Comparison of ENCODE assay signal across 12 mouse cellular contexts in genomic region chr2:130613091-130613490, GRCm38 (mm10). TPM values are rescaled to one million over a fixed set of nuclear protein-coding genes. Genes with fewer than 3 reads are reported as not detected.
DNase-seq lines count a peak whose midpoint lies in the region; ATAC-seq and TF ChIP-seq lines count a peak whose summit lies in the region.
"Had no signal": no experiment of that assay in that cellular context is flagged by ENCODE, and none has a peak within 500 bp of the region (broad histone marks: within the 10 kb centered on the region; RNA-seq: fewer than 3 reads in every experiment).

No protein-coding gene starts in this region.

- H3K36me3 ChIP-seq in limb, embryonic 10.5 days: peaks cover 70% of the 10 kb centered on the region

- DNase-seq in adrenal gland, postnatal 10 days: peak; percentile 44
- DNase-seq in adrenal gland, postnatal 4 days (ENCODE audit: low spot score in 2 of 2): no peak
- no peak for DNase-seq in layer of hippocampus, adult 2 months (ENCODE audit: low spot score in 2 of 2)
- no peak for DNase-seq in layer of hippocampus, postnatal 14 days (ENCODE audit: low spot score in 2 of 2)
- peak; percentile 16 for DNase-seq in c-Kit-positive CD71-positive TER-119-positive erythroid progenitor cells, embryonic 14.5 days (ENCODE audit: low spot score)
- peak; percentile 45 for DNase-seq in lung, postnatal 36 days
- no peak for DNase-seq in limb, embryonic 10.5 days (ENCODE audit: low spot score)

- H3K27ac ChIP-seq in layer of hippocampus, adult 2 months: no peak overlapping the region
- H3K27ac ChIP-seq in limb, embryonic 10.5 days: no peak overlapping the region
- H3K27ac ChIP-seq: embryonic facial prominence, embryonic 13.5 days; heart, embryonic 15.5 days had no signal

- peak; percentile 67 for TF ChIP-seq CTCF in layer of hippocampus, adult 2 months (conservative IDR thresholded peaks at IDR 0.05)

- no peak for ATAC-seq in inflammation-experienced regulatory T-cells, adult 6 months

- H3K9me3 ChIP-seq in limb, embryonic 10.5 days (replicated peaks): no peaks in the 10 kb centered on the region
- H3K9me3 ChIP-seq: embryonic facial prominence, embryonic 13.5 days; heart, embryonic 15.5 days had no signal

- H3K4me1 ChIP-seq in limb, embryonic 10.5 days: no peaks in the 10 kb centered on the region
- H3K4me1 ChIP-seq: embryonic facial prominence, embryonic 13.5 days; heart, embryonic 15.5 days had no signal

- 59% methylated on average over 3 of the region's 3 CpGs for WGBS in limb, embryonic 10.5 days

- no peak overlapping the region for H3K4me3 ChIP-seq in layer of hippocampus, adult 2 months
- no peak overlapping the region for H3K4me3 ChIP-seq in limb, embryonic 10.5 days
- H3K4me3 ChIP-seq: embryonic facial prominence, embryonic 13.5 days; heart, embryonic 15.5 days had no signal

- no peaks in the 10 kb centered on the region for H3K27me3 ChIP-seq in limb, embryonic 10.5 days (ENCODE audit: low read depth, poor library complexity, severe bottlenecking)
- H3K27me3 ChIP-seq: embryonic facial prominence, embryonic 13.5 days; heart, embryonic 15.5 days had no signal

RNA-seq across cellular contexts. Expression of gene Fastkd5, which starts 16.7 kb away (rescaled TPM):
- 10 to 100 TPM; 12.0 to 12.6 TPM for total RNA-seq in adrenal gland, postnatal 10 days (2021)
- total RNA-seq in adrenal gland, postnatal 4 days (2021): 10 to 100 TPM in 1 of 2 experiments, 1 to 10 TPM in 1; 9.6 to 10.3 TPM
- total RNA-seq in layer of hippocampus, adult 2 months (2021): 1 to 10 TPM; 8.8 to 8.9 TPM
- 1 to 10 TPM; 8.1 to 8.2 TPM for total RNA-seq in layer of hippocampus, postnatal 14 days (2021)
- 10 to 100 TPM in 2 of 3 experiments, 1 to 10 TPM in 1; 8.5 to 11.7 (median 10.3) TPM for polyA plus RNA-seq in inflammation-experienced regulatory T-cells, adult 6 months (2017; shearing (Covaris generic))
- polyA plus RNA-seq in limb, embryonic 10.5 days (2016; fragmentation: Nextera tagmentation; extraction: Ambion mirVana): 22.3 and 23.4 TPM in 2 replicates

RNA-seq across cellular contexts. Expression of gene Ubox5, which starts 16.7 kb away (rescaled TPM):
- total RNA-seq in adrenal gland, postnatal 10 days (2021): 1 to 10 TPM; 5.5 to 5.6 TPM
- total RNA-seq in adrenal gland, postnatal 4 days (2021): 10 to 100 TPM in 1 of 2 experiments, 1 to 10 TPM in 1; 9.1 to 10.3 TPM
- 10 to 100 TPM; 11.0 to 11.7 TPM for total RNA-seq in layer of hippocampus, adult 2 months (2021)
- total RNA-seq in layer of hippocampus, postnatal 14 days (2021): 1 to 10 TPM; 7.3 to 8.5 TPM
- polyA plus RNA-seq in inflammation-experienced regulatory T-cells, adult 6 months (2017; shearing (Covaris generic)): 10 to 100 TPM in 2 of 3 experiments, 1 to 10 TPM in 1; 8.0 to 11.1 (median 10.6) TPM
- polyA plus RNA-seq in limb, embryonic 10.5 days (2016; fragmentation: Nextera tagmentation; extraction: Ambion mirVana): 22.7 and 22.9 TPM in 2 replicates

RNA-seq across cellular contexts. Expression of gene Lzts3, which starts 29.5 kb away (rescaled TPM):
- 1 to 10 TPM; 9.4 to 9.5 TPM for total RNA-seq in adrenal gland, postnatal 10 days (2021)
- 10 to 100 TPM; 13.5 to 22.5 TPM for total RNA-seq in adrenal gland, postnatal 4 days (2021)
- total RNA-seq in layer of hippocampus, adult 2 months (2021): 100 to 1,000 TPM; 185 to 196 TPM
- 10 to 100 TPM; 73.7 to 79.3 TPM for total RNA-seq in layer of hippocampus, postnatal 14 days (2021)
- under 1 TPM in 2 of 3 experiments, not detected in 1; 0.09 to 0.21 TPM for polyA plus RNA-seq in inflammation-experienced regulatory T-cells, adult 6 months (2017; shearing (Covaris generic))
- polyA plus RNA-seq in limb, embryonic 10.5 days (2016; fragmentation: Nextera tagmentation; extraction: Ambion mirVana): 2.4 and 2.7 TPM in 2 replicates

RNA-seq across cellular contexts. Expression of gene Avp, which starts 30.7 kb away (rescaled TPM):
- not detected for total RNA-seq in adrenal gland, postnatal 10 days (2021)
- total RNA-seq in adrenal gland, postnatal 4 days (2021): not detected
- total RNA-seq in layer of hippocampus, adult 2 months (2021): 1 to 10 TPM; 2.1 to 2.6 TPM
- 1 to 10 TPM in 1 of 2 experiments, not detected in 1; 2.1 TPM for total RNA-seq in layer of hippocampus, postnatal 14 days (2021)
- polyA plus RNA-seq in inflammation-experienced regulatory T-cells, adult 6 months (2017; shearing (Covaris generic)): not detected
- not detected in 2 replicates for polyA plus RNA-seq in limb, embryonic 10.5 days (2016; fragmentation: Nextera tagmentation; extraction: Ambion mirVana)
- total RNA-seq: neutrophil, adult 5-6 weeks had no signal
- polyA plus RNA-seq: embryonic facial prominence, embryonic 13.5 days; heart, embryonic 15.5 days; liver, embryonic 16.5 days had no signal

RNA-seq across cellular contexts. Expression of gene Oxt, which starts 37.1 kb away (rescaled TPM):
- not detected for total RNA-seq in adrenal gland, postnatal 10 days (2021)
- not detected for total RNA-seq in adrenal gland, postnatal 4 days (2021)
- total RNA-seq in layer of hippocampus, adult 2 months (2021): not detected
- total RNA-seq in layer of hippocampus, postnatal 14 days (2021): not detected
- polyA plus RNA-seq in inflammation-experienced regulatory T-cells, adult 6 months (2017; shearing (Covaris generic)): not detected
- polyA plus RNA-seq in limb, embryonic 10.5 days (2016; fragmentation: Nextera tagmentation; extraction: Ambion mirVana): not detected in 2 replicates
- total RNA-seq: neutrophil, adult 5-6 weeks had no signal
- polyA plus RNA-seq: embryonic facial prominence, embryonic 13.5 days; heart, embryonic 15.5 days; liver, embryonic 16.5 days had no signal

Comparison
In these comparisons a context has a peak if more than half of its experiments do, and no peak if none do; other contexts are left out.
1. DNase-seq: peak in adrenal gland, postnatal 10 days (single experiment), c-Kit-positive CD71-positive TER-119-positive erythroid progenitor cells, embryonic 14.5 days (single experiment) and lung, postnatal 36 days (single experiment); none in adrenal gland, postnatal 4 days (0 of 2), layer of hippocampus, adult 2 months (0 of 2), layer of hippocampus, postnatal 14 days (0 of 2) and limb, embryonic 10.5 days (single experiment).